Mouse (Mus musculus): ENCODE results near the gene Zfp853. TPM values are rescaled to one million over a fixed set of nuclear protein-coding genes. Genes with fewer than 3 reads are reported as not detected.

The Zfp853 gene
- polyA plus RNA-seq, 1 experiment from 2014 or later: not detected

GRCm38 (mm10) chr5:143308825-143309224, 15.4 kb upstream of the Zfp853 start:
- H3K79me2 ChIP-seq (ENCODE audit: inconsistent target): peaks cover 88% of the 10 kb centered on the region
- 95% methylated on average over 5 of the region's 5 CpGs for WGBS (ENCODE audit: missing documents)
- peaks cover 68% of the 10 kb centered on the region for H3K36me3 ChIP-seq (ENCODE audit: inconsistent target)
- no peak overlapping the region for H3K4me3 ChIP-seq (ENCODE audit: inconsistent target)
- no peak overlapping the region for H3K27ac ChIP-seq

GRCm38 (mm10) chr5:143304251-143304650, 10.8 kb upstream of the Zfp853 start:
- H3K36me3 ChIP-seq (ENCODE audit: inconsistent target): peaks cover 65% of the 10 kb centered on the region

GRCm38 (mm10) chr5:143301296-143301695, 7.9 kb upstream of the Zfp853 start:
- Histone ChIP-seq H3K79me2 (ENCODE audit: inconsistent target) (peaks cover 39% of the 10 kb centered on the region; the same call in 1 of the 2 replicates), H3K4me3 (ENCODE audit: inconsistent target) (no peak overlapping the region), H3K36me3 (ENCODE audit: inconsistent target) (peaks cover 38% of the 10 kb centered on the region), H3K27ac (no peak overlapping the region)
- 75% methylated on average over 8 of the region's 8 CpGs for WGBS (ENCODE audit: missing documents)

More at GRCm38 (mm10) chr5:143304251-143304650, 10.8 kb upstream of the Zfp853 start:
- no peak overlapping the region for H3K27ac ChIP-seq
- no peak overlapping the region for H3K4me3 ChIP-seq (ENCODE audit: inconsistent target)
- H3K79me2 ChIP-seq (ENCODE audit: inconsistent target): peaks cover 68% of the 10 kb centered on the region; the same call in 1 of the 2 replicates
- 95% methylated on average over 7 of the region's 7 CpGs for WGBS (ENCODE audit: missing documents)

- Histone ChIP-seq H3K79me2 (ENCODE audit: inconsistent target) (peaks cover 22% of the 10 kb centered on the region; the same call in 1 of the 2 replicates), H3K36me3 (ENCODE audit: inconsistent target) (peaks cover 28% of the 10 kb centered on the region; the same call in 1 of the 2 replicates), H3K27ac (no peak overlapping the region), H3K4me3 (ENCODE audit: inconsistent target) (no peak overlapping the region)
- WGBS (ENCODE audit: missing documents): 84% methylated on average over 4 of the region's 4 CpGs
Observed at GRCm38 (mm10) chr5:143299686-143300085, 6.3 kb upstream of the Zfp853 start.

GRCm38 (mm10) chr5:143298391-143298790, 5.0 kb upstream of the Zfp853 start:
- 96% methylated on average over 6 of the region's 7 CpGs for WGBS (ENCODE audit: missing documents)
- Histone ChIP-seq H3K79me2 (ENCODE audit: inconsistent target) (peaks cover 10% of the 10 kb centered on the region; the same call in 1 of the 2 replicates), H3K4me3 (ENCODE audit: inconsistent target) (no peak overlapping the region), H3K36me3 (ENCODE audit: inconsistent target) (peaks cover 19% of the 10 kb centered on the region; the same call in 1 of the 2 replicates), H3K27ac (no peak overlapping the region)

- H3K4me3 ChIP-seq (ENCODE audit: inconsistent target): no peak overlapping the region
- peaks cover 6% of the 10 kb centered on the region; the same call in 1 of the 2 replicates for H3K79me2 ChIP-seq (ENCODE audit: inconsistent target)
- WGBS (ENCODE audit: missing documents): 95% methylated on average over 9 of the region's 9 CpGs
- peaks cover 18% of the 10 kb centered on the region; the same call in 1 of the 2 replicates for H3K36me3 ChIP-seq (ENCODE audit: inconsistent target)
- H3K27ac ChIP-seq: no peak overlapping the region
Observed at GRCm38 (mm10) chr5:143297986-143298385, 4.6 kb upstream of the Zfp853 start.

GRCm38 (mm10) chr5:143295330-143295729, 1.9 kb upstream of the Zfp853 start:
- Histone ChIP-seq H3K36me3 (ENCODE audit: inconsistent target) (no peaks in the 10 kb centered on the region), H3K4me3 (ENCODE audit: inconsistent target) (no peak overlapping the region), H3K79me2 (ENCODE audit: inconsistent target) (no peaks in the 10 kb centered on the region), H3K27ac (no peak overlapping the region)
- 92% methylated on average over 2 of the region's 2 CpGs for WGBS (ENCODE audit: missing documents)

GRCm38 (mm10) chr5:143294862-143295261, 1.4 kb upstream of the Zfp853 start:
- Histone ChIP-seq H3K27ac (no peak overlapping the region), H3K36me3 (ENCODE audit: inconsistent target) (no peaks in the 10 kb centered on the region), H3K4me3 (ENCODE audit: inconsistent target) (no peak overlapping the region), H3K79me2 (ENCODE audit: inconsistent target) (no peaks in the 10 kb centered on the region)
- 100% methylated on average over 2 of the region's 3 CpGs for WGBS (ENCODE audit: missing documents)

GRCm38 (mm10) chr5:143292879-143293278, 544 bp downstream of the Zfp853 start:
- Histone ChIP-seq H3K79me2 (ENCODE audit: inconsistent target) (no peaks in the 10 kb centered on the region), H3K36me3 (ENCODE audit: inconsistent target) (no peaks in the 10 kb centered on the region), H3K4me3 (ENCODE audit: inconsistent target) (no peak overlapping the region), H3K27ac (no peak overlapping the region)
- WGBS (ENCODE audit: missing documents): 12% methylated on average over 19 of the region's 19 CpGs

- Histone ChIP-seq H3K27ac (no peak overlapping the region), H3K36me3 (ENCODE audit: inconsistent target) (no peaks in the 10 kb centered on the region), H3K4me3 (ENCODE audit: inconsistent target) (no peak overlapping the region), H3K79me2 (ENCODE audit: inconsistent target) (no peaks in the 10 kb centered on the region)
- 75% methylated on average over 9 of the region's 9 CpGs for WGBS (ENCODE audit: missing documents)
Observed at GRCm38 (mm10) chr5:143289299-143289698, 4.1 kb downstream of the Zfp853 start.

- Histone ChIP-seq H3K36me3 (ENCODE audit: inconsistent target) (no peaks in the 10 kb centered on the region), H3K27ac (no peak overlapping the region), H3K79me2 (ENCODE audit: inconsistent target) (no peaks in the 10 kb centered on the region), H3K4me3 (ENCODE audit: inconsistent target) (no peak overlapping the region)
- 10% methylated on average over 8 of the region's 9 CpGs for WGBS (ENCODE audit: missing documents)
Observed at GRCm38 (mm10) chr5:143288378-143288911, 5.0 kb downstream of the Zfp853 start.

- Histone ChIP-seq H3K4me3 (ENCODE audit: inconsistent target) (no peak overlapping the region), H3K27ac (no peak overlapping the region), H3K79me2 (ENCODE audit: inconsistent target) (no peaks in the 10 kb centered on the region), H3K36me3 (ENCODE audit: inconsistent target) (no peaks in the 10 kb centered on the region)
- WGBS (ENCODE audit: missing documents): 3% methylated on average over 47 of the region's 48 CpGs
Observed at GRCm38 (mm10) chr5:143287774-143288328, 5.6 kb downstream of the Zfp853 start.

GRCm38 (mm10) chr5:143284762-143285161, 8.7 kb downstream of the Zfp853 start:
- 64% methylated on average over 6 of the region's 6 CpGs for WGBS (ENCODE audit: missing documents)

GRCm38 (mm10) chr5:143279247-143279646, 14.2 kb downstream of the Zfp853 start:
- Histone ChIP-seq H3K79me2 (ENCODE audit: inconsistent target) (no peaks in the 10 kb centered on the region), H3K27ac (no peak overlapping the region), H3K36me3 (ENCODE audit: inconsistent target) (no peaks in the 10 kb centered on the region), H3K4me3 (ENCODE audit: inconsistent target) (no peak overlapping the region)
- 81% methylated on average over 10 of the region's 10 CpGs for WGBS (ENCODE audit: missing documents)

More at GRCm38 (mm10) chr5:143284762-143285161, 8.7 kb downstream of the Zfp853 start:
- H3K27ac ChIP-seq: no peak overlapping the region
- H3K4me3 ChIP-seq (ENCODE audit: inconsistent target): no peak overlapping the region
- no peaks in the 10 kb centered on the region for H3K79me2 ChIP-seq (ENCODE audit: inconsistent target)
- no peaks in the 10 kb centered on the region for H3K36me3 ChIP-seq (ENCODE audit: inconsistent target)

GRCm38 (mm10) chr5:143275761-143276160, 17.7 kb downstream of the Zfp853 start:
- 76% methylated on average over 5 of the region's 5 CpGs for WGBS (ENCODE audit: missing documents)

More at GRCm38 (mm10) chr5:143275761-143276160, 17.7 kb downstream of the Zfp853 start:
- no peak overlapping the region for H3K4me3 ChIP-seq (ENCODE audit: inconsistent target)
- H3K27ac ChIP-seq: no peak overlapping the region
- H3K36me3 ChIP-seq (ENCODE audit: inconsistent target): no peaks in the 10 kb centered on the region
- H3K79me2 ChIP-seq (ENCODE audit: inconsistent target): no peaks in the 10 kb centered on the region
